Mouse (Mus musculus): ENCODE data around the gene Tpp1.

Gene Tpp1

DNA sequence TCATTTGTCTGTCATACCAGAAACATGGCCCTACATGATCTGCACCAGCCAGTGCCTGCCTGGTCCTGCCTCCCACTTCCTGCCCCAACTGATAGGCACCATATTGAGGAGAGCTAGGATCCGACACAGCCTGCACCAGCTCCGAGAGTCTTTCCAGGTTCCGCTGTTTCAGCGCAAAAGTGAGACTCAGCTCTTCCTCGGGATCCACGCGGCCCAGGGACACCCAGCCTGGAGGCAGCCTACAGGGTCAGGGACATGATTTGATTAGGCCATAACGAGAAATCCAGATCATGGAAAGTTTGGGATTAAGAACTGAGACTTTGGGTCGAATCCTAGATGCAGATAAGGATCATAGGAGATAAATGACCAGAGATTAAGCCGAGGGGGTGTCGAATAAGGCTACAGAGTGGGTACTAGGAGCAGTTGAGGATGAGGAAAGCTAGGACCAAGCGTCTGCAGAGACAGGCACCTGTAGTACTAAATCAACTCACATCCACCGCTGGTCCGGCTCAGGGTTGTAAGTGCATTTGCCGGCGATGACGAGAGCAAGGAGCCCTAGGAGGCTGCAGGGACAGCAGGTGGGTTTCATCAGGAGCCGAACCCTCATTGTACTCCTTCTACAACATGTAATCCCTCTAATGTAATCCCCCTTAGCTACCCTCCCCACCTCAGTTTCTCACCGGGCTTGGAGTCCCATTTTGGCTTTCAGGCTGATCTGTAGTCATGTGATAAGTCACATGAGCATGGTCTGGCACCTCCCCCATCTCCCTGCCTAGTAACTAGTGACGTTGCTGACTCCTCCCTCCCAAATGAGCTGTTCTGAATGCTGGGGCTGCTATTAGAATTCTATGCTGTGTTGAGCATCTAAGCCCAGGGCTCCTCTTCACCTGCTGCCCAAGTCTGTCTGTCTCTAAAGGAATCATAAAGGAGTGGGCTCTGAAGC, at the start of gene Tpp1:
Tpp1 (minus strand) TSS at position 745 of the 943 bp plus-strand sequence.
- DNase-seq (ENCODE audit: low spot score), result peak; percentile 93

DNA sequence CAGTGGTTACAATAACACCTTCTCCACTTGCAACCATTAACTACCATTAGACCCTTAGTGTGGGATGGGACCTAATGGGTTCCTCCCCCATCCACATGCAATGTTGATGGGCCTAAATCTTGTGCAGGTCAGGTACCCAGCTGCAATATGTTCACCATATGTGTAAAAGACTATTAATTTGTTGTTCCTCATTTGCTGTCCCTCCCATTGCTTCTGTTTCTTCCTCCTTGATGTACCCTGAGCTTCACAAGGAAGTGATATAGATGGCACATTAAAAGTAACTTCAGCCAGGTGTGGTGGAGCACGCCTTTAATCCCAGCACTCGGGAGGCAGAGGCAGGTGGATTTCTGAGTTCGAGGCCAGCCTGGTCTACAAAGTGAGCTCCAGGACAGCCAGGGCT, 44.9 kb upstream of the Tpp1 start:
- no peak for DNase-seq (ENCODE audit: low spot score)

DNA sequence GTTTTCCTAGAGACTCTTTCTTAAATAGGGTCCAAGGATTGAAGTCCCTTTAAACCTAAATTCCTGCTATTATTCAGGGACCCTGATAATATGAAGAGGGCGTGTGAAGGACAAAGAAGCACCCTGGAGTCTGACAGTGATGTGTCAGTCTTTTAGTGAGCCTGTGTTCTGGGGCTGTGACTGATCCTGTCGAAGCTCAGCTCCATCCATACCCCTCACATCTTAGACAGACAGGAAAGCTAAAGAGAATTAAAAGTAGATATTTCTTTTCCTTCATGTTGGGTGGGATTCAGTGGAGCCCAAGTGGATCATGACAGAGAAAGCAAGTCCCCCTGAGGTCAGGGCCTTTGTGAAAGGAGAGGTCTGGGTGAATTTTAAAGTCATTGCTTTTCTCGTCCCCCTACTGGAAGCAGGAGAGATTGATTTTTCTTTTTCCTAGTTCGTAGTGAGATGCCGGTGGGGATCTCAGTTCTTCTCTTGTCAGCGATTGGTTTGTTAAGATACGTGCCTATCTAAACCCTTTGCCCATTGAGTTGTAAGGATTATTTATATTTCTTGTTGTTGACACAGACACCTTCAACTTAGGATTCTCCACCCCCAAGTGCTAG, 43.8 kb upstream of the Tpp1 start:
- DNase-seq (ENCODE audit: low spot score), result no peak

DNA sequence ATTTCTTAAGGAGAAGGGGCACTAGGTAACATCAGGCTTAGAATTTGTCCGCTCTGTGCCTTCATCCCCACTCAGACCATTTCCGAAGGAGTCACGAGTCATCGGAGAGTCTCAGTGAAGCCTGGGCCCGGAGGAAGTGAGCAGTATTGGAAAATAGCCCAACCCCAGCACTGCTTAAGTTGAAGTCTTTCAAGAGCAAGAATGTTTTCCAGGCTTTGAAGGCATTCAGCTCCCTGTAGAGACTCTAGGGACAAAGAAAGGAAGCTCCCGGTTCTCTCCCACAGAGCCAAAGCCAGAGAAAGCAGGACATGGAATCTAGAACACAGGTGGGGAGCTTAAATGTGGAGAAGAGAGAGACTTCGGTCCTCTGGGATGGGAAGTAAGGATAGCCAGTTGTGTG, 41.7 kb upstream of the Tpp1 start:
- no peak for DNase-seq (ENCODE audit: low spot score)

DNA sequence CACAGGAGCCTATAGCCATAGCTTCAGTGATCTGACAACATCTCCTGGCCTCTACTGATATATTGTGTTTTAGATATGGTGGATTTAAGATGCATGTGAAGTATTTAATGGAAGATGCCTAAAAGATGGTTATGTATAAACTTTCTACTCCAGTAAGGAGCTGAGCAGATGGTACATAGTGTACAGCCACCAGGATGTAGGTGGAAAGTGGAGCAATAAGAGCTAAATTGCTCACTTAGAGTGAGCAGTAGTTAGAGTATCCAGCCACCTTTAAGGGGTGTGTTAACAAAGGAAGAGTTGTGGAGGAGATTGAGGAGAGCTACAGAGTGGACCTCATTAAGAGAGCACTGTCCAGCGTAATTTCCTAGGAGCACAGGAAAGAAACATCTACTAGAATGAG, 39.1 kb upstream of the Tpp1 start:
- no peak for DNase-seq (ENCODE audit: low spot score)

DNA sequence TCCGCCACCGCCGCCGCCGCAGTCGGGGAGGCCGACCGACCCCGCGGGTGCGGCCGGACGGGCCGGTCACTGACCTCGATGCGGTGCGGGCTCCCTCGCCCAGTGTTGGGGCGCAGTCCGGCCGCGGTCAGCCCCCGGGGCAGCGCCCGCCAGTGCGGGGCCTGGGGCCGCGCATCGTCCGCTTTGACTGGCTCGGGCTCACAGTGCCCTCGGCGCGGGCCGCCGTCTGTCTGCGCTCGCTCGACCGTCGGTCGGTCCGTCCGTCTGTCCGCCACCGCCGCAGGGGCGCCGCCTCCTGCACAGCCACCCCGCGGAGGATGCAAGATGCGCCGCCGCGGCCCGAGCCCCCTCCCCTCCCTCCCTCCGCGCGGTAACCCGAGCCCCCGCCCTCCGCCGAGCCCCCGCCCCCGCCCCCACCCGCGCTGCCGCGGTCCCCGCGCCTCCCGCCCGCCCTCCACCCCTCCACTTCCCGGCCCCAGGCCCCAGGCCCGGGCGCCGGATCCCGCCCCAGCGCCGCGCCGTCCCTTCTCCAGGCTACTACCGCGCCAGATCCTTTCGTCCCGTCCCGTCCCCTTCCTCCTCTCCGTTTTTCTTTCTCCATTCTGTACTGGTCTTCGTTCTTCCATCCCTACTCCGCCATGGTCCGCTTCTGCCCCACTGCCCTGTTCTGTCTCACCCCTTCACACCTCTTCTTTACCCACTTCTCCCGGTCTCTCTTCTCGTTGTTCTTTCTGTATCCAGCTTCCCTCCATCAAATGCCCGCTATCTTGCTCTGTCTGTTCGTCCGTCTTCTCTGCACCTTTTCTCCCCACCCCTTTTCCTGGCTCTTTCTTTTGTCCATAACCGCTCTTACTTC, 35.5 kb upstream of the Tpp1 start, which contains the start of gene Dchs1:
Dchs1 (minus strand) TSS at position 370 of the 856 bp plus-strand sequence.
- no peak for DNase-seq (ENCODE audit: low spot score)

DNA sequence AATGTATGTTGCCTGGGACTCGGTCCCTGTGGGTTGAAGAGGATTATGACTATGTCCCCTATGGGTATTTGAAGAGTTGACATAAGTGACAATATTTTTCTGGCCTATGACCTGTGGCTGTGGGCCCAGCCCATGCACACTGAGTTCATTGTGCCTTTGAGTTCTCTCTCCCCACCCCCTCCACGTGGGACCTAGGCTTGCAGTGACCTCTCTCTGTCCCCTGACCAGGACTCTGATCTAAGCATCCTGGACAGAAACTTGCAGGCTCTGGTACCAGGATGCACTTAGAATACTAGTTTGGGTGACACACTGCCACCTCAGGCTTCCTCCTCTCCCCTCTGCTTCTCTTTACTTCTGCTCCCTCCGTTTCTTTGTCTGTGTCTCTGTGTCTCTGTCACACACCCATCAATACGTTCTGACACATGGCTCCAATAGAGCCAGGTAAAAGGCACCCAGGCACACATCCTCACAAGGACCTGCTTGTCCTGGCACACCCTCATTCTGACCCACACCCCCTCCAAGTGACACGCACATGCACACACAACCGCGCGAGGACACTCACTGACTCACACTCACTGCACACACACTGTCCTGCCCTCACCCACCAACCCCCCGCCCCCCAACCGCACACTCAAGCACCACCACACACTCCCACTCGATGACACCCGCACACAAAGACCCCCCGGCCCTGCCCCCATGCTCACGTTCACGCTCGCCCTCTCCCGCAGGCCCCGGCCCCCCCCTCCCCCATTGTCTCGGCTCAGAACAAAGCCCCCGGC, 34.7 kb upstream of the Tpp1 start:
- DNase-seq (ENCODE audit: low spot score), result no peak

DNA sequence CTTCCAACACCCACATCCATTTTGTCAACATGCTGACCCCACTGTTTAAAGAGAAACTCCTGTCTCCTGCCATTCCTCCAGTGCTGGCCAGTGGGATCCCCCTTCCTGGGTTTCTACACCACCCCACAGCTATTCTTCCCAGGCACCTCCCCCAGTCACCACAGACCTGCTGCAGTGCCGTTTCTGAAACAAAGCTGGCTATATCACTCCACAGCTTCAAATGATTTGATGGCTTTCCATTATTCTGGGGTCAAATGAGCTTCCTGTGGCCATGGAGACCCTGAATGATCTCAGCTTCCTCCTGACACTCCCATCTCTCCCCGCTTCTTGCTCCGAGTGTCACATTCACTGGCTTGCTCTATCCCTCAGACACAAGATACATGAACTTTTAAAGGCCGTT, 32.5 kb upstream of the Tpp1 start:
- no peak for DNase-seq (ENCODE audit: low spot score)

DNA sequence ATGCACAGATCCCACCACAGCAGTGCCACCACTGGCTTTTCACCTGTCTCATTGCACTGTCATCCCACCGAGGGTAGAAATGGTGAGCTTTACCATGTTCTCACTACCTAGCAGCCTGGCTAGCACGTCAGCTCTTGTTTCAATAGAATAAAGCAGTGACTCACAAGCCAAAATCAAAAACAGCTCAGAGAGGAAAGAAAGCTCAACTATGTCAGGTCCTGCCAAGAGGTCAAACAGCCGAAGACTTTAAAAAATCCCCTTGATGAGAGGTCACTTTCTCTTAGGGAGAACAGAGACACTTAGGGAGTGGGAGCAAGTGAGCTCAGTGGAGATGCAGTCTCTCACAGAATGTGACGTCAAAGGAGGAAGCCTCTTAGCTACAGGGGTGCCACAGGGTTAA, 31.8 kb upstream of the Tpp1 start:
- no peak for DNase-seq (ENCODE audit: low spot score)

DNA sequence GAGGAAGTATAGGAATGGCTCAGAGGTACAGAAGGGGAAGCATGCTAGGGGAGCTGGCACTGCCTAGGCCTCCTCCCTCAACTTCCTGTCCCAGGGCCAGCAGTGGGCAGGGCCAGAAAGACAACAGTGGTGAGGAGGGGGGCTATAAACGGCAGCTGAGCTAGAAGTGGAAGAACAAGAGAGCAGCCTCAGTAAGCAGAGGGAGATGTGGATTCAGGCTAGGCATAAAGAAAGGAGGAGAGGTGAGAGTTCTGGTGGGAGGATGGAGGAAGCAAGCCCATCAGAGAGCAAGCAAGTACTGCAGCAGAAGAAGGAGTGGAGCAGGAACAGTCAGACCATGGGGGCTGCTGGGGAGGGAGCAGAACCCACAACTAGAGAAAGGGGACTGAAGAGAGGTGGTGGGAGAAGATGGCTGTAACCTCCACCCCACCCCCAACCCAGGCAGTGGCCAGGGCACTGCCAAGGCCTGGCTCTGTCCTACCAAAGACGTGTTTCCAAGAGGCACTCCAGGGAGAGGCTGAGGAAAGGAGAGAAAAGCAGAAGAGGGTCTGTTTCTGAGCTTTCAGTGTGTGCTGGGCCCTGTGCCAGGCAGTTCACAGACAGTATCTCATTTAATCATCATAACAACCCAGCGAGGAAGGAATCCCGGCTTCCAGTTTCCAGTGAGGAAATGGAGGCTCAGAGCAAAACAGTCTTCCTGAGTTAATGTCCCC, 26.7 kb upstream of the Tpp1 start:
- peak; percentile 11 for DNase-seq (ENCODE audit: low spot score)

DNA sequence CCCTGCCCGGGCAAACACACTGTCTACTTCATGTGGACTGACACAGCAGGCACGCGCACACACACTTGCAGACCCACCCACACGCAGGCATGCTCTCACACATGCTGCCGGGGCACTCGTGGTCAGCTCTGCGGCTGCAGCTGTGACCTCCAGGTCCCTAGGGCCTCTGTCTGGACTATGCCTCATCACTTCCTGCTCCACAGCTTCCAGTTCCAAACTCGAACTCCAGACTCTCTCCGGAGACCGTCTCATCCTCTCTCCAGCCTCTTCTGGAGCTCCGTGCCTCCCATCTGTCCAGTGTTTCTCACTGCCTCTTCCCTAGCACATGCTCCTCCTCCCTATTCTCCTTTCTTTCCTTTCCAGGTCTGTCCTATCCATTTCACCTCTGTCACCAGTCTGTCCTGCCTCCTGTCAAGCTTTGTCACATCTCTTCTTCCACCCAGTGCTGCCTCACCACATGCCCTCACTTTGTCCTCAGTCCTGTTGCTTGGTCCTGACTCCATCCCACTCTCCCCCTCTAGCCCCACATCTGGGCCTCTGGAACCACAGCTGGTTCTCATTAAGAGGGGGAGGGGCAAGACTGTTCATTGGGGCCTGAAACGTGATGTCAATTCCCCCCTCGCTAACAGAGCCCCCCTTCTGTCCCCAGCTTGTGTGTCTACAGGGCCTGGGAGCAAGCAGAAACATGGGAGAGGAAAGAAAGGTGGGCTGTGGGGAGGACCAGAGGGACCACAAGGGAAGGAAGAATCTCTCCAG, 25.9 kb upstream of the Tpp1 start:
- peak; percentile 38 for DNase-seq (ENCODE audit: low spot score)

DNA sequence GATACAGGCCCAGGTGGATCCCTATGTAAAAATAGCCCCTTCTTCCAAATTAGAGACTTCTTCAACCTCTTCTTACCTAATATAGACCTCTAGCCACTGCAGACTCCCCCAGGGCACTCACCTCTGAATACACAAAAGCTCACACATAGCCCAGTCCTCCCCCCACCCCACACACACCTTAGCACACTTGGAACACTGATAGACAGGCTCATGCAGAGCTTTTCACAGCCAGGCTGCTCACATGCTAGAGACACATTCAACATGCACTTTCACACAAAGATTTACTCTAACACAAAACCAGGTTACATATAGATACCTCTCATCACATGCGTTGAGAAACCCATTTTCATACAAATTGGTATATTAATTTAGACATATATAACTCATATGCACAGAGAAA, 25.3 kb upstream of the Tpp1 start:
- no peak for DNase-seq (ENCODE audit: low spot score)

DNA sequence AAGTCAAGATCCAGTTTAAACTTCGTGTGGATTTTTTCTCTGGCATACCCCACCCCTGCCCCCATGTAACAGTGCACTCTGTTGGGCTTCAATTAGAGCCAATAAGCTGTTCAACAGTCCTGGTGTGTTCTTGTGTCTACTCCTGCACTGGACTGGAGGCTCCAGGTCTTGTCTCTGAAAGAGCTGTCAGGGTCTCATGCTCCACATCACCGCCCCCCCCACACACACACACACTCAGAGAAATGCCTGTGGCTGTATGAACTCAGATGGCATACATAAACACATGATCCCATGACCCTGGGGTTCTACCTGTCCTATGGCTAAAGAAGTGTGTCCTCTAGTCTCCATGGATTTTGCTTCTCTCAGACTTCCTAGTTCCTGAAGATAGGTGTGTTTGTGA, 24.0 kb upstream of the Tpp1 start:
- no peak for DNase-seq (ENCODE audit: low spot score)

DNA sequence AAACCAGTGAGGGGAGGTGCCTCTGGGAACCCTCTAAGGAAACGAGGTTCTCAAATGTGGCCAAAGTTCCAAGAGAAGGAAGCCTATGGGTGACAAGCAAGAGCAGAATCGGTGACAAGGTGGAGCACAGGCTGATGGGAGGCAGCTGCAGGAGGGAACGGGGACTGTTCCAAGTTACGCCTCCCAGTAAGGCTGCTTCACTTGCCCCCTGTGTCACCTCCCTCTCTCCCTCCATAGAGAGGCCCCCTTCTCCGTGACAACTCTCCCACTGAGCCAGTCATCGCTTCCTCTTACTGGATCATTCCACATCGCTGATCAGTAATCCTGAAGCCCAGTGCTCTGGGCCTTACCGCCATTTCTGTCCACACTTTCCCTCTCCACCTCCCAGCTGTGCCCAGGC, 22.6 kb upstream of the Tpp1 start:
- DNase-seq (ENCODE audit: low spot score), result no peak

DNA sequence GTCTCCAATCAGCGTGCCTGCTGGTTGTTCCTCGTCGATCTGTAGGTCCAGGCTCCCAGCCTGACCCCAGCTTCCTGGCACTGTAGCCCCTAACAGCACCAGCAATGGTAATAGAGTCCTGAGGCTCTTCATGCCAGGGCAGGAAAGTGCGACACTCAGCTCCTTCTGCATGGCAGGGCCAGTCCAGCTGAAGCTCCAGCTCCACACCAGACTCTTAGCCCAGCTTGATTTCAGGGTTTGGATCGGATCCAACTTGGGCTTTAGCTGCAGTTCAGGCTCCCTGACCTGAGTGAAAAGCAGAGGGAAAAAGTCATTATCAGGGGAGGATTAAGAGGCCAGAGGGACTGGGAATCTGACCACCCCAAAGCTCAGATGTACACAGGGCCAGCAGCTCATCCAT, 21.0 kb upstream of the Tpp1 start:
- peak; percentile 71 for DNase-seq (ENCODE audit: low spot score)

DNA sequence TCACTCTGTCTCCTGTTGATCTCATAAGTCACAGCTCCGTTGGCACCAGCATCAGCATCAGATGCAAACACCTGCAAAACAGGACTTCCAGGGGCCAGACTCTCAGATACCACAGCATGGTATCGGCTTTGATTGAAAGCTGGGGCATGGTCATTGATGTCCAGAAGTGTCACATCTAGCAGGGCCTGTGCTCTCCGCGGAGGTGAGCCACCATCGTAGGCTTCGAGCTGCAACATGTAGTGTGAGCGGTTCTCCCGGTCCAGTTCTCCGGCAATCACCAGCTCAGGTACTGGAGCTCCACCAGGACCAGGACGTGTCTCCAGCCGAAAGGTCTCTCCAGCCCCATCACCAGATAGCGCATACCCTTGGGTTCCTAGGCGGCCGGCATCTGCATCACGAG, 20.3 kb upstream of the Tpp1 start:
- DNase-seq (ENCODE audit: low spot score), result no peak

DNA sequence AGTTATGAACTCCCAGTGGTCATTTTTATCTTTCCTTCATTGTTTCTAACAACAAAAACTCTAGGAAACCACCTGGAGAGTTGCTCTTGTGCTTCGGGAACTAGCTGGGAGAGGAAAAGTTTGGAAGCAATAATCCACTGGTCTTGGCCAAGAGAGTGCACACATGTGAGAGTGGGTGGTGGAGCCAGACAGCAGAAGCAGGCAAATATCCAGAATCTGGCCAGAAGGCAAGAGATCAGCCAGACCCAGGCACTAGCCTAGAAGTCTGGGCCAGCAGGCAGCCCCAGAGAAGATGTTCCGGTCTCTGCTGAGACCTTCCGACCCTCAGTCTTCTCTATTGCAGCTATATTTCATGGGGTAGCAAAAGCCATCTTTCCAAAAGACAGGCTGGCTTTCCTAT, 17.9 kb upstream of the Tpp1 start:
- peak; percentile 75 for DNase-seq (ENCODE audit: low spot score)

DNA sequence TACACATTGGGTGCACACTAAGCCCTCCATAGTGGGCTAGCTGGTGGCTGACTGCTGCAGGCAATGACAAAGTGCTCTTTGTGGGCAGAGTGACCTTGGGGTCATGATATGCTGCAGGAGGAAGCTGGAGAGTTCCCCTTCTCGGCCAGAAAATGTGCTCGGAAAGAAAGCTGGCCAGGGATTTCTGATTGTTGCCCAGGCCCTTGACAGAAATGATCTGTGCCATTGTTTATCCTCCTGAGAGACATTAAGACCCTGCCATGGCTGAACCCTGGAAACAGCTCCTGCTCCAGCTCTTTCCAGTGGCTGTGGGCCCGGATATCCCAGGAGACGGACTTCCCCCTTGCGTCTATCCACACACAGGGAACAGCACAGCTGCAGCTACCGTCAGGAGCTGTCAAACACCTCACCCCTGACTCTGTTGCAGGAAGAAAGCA, 15.7 kb upstream of the Tpp1 start:
- peak; percentile 47 for DNase-seq (ENCODE audit: low spot score)

DNA sequence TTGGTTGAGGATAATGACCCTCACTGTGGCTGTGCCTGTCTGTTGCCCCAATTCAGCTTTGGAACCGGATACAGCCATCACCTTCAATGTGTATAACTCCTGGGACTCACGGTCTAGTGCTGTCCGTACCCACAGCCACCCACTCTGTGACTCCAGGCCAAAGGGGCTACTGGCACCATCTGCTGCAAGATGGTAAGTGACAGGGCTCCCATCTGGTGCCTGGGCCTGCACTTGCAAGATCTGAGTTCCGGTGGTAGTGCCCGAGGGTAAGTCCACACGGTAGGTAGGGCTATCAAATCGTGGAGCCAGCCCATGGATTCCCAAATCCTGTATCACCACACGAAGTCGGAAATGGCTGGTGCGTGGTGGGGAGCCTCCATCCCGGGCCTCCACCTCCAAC, 12.3 kb upstream of the Tpp1 start:
- no peak for DNase-seq (ENCODE audit: low spot score)

DNA sequence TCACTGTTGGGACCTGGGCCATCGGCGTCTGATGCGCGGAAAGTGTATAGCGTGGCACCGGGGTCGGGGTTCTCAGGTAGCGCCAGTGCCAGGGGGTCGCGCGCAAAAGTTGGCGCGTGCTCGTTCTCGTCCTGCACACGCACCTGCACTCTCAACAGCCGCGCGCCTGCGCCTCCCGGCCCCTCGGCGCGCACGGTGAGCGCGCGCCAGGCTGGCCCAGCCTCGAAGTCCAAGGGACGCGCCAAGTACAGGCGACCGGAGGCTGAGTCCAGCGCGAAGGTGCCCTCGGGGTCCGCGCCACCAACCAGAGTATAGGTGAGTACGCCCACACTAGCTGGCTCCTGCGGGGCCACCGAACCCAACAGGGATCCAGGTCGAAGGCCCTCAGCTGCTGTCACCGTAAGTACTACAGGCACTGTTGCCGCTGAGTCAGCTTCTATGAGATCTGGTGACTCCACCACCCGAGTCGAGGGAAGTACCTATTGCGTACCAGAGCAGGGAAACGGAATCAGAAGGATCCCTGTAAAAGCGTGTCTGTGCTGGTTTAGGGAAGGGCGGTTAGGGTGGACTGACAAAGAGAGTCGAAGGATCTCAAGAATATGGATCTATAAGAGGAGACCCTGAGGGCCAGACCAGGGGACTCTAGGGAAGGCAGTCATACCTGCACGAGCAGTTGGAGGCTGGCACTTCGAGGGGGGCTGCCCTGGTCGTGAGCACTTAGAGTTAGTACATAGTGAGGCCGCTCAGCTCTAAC, 10.7 kb upstream of the Tpp1 start:
- DNase-seq (ENCODE audit: low spot score), result no peak
